Mouse (Mus musculus): ENCODE results near the gene Khdrbs1.
"Not testable (repeated sequence)": the region's sequence is repeated elsewhere in the genome, so short reads cannot be mapped to it uniquely, and the experiment has no call there.

The Khdrbs1 gene

DNA sequence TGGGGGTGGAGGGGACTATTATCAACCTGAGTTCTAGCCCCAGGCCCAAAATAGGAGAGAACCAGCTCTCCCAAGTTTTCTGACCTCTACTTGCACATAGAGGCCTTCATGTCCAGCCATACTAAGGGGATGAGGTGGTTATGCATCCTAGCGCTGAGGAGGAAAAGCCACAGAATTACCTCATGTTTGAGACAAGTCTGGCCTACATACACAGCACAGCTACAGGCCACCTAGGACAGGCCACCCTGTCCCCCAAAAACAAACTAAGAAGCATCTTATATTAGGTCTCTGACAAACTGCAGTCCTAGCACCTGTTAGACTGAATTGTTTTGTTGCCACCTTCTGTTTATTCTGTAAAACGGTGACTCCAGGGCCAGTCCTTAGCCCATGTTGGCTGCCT lies 1.4 kb upstream of the Khdrbs1 start:
- no peak for DNase-seq (ENCODE audit: low read depth)

DNA sequence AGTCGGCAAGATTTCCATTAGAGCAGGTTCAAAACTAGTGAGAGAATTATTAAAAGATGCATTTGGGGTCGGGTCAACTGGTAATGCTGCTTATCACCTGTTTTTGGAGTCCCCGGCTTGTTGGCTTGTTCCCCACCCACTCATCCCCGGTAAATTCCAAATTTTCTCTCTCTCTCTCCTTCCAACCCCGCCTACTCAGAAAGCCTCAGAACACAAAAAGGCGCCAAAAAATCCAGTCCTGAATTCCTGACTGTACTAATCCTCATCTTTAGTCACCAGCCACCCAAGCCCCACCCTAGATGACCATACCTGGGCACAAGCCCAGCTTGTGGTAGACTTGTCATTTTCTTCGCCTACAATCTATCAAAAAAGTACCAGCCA lies 897 bp upstream of the Khdrbs1 start:
- DNase-seq (ENCODE audit: low read depth) = no peak

- DNase-seq (ENCODE audit: low read depth) = no peak
Observed at GRCm38 (mm10) chr4:129741974-129742231, 200 bp downstream of the Khdrbs1 start.

- peak; percentile 59 for DNase-seq (ENCODE audit: low read depth)
Observed at GRCm38 (mm10) chr4:129741251-129741973, 691 bp downstream of the Khdrbs1 start.

GRCm38 (mm10) chr4:129739111-129739645 lies 2.9 kb downstream of the Khdrbs1 start:
- no peak for DNase-seq (ENCODE audit: low read depth)

DNA sequence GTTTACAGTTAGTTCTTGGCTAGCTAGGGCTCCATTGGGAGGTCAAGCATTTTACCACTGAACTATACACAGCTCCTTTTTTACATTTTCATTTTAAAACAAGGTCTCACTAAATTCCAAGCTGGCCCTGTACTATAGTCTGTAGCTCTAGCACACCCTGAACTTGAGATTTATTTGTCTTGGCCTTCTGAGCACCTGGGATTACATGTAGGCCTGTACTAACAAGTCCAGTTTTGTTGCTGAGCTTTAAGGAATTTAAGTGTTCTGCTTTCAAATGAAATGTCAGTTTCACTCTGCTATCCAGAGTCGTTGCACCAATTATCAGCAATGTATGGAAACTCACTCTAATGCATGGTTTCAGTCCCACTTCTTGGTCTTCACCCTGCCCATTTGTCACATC lies 5.9 kb downstream of the Khdrbs1 start:
- DNase-seq (ENCODE audit: low read depth) = no peak

- not testable (repeated sequence) for DNase-seq (ENCODE audit: low read depth)
Observed at GRCm38 (mm10) chr4:129735485-129735884, 6.6 kb downstream of the Khdrbs1 start.

DNA sequence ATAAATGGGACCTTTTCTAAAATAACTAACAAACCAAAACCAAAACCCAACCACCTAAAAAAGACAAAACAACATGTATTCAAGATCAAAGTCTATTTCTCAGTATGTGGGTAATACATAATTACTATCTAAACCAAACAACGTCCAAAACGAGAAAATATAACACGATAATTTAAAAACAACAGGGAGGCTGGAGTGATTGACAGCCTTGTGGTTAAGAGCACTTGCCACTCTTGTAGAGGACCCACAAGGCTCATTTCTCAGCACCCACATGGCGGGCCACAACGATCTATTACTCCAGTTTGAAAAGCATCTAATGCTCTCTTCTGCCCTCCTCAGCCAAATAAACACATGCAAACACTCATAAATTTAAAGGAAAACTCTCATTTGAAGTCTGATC lies 10.7 kb downstream of the Khdrbs1 start:
- peak; percentile 33 for DNase-seq (ENCODE audit: low read depth)

GRCm38 (mm10) chr4:129716310-129716709 lies 25.8 kb downstream of the Khdrbs1 start:
- DNase-seq (ENCODE audit: low read depth) = no peak

GRCm38 (mm10) chr4:129709486-129710129 lies 32.5 kb downstream of the Khdrbs1 start:
- DNase-seq (ENCODE audit: low read depth) = no peak

DNA sequence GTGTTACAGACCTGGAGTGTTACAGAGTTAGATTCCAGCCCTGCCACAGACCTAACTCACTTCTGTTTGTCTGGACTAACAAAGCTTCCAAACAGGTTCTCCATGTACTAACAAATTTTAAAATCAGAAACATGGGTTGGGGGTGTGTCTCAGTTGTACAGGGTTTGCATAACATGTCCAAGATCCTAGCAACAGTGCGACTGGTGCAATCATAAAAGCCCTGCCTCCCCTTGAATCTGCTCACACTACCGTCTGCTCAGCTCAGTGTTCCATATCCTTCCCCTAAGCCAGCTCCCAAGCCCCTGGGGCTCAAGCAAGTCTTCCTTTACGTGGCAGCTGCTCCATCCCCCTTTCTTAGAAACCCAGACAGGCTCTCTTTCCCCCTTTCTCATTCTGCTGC lies 35.4 kb downstream of the Khdrbs1 start:
- no peak for DNase-seq (ENCODE audit: low read depth)

DNA sequence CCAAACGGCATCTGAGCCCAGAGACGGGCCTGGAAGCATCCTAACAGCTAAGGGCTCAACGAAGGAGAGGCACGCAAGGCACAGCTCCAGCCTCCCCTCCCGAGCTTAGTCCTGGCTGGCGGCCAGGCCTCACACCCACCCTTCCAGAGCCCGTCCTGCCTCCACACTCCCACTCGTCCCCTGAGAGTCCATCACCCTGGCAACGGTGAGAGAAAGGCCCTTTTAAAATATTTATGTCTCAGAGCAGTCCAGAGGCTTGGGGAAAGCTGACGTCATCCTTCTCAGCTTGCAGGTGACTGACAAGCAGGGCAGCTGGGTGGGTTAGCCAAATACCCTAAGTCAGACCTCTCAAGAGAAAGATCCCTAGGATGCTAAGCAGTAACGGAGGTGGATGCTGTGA lies 39.6 kb downstream of the Khdrbs1 start:
- DNase-seq (ENCODE audit: low read depth) = no peak

DNA sequence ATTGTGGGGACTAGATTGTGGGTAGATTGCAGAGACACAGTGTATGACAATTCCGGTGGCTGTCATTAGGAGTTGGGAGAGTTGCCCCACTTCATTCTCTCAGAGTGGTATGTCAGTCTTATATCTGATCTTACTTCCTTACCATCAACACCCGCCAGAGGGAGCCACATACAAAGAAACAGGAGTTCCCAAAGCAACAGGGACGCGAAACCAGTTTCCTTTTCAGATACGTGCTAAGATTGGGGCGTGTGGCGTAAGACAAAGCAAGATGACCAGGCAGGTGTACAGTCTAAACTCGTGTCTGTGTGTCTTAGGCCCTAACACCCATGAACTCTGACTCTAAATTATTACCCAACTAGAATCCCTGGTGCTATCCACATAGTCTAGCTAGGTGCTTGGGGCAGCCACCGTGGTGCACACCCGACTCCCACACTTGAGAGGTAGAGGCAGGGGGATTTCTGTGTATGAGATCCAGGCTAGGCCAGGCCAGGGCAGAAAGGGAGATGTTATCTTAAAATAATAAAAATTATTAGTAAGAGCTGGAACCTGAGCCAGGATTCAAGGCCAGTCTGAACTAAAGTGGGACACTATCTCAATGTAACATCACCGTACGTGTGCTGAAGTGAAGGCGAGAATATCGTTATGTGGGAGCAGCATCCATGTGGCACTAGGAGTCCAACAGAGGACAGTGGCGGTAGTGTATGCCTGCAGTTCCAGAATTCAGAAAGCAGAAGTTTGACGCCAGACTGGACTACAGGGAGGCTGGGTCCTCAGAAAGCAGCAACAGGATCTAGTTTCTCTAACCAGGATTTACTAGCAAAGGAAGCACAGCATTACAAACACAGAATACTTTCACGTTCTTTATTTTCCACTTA lies 40.4 kb downstream of the Khdrbs1 start:
- DNase-seq (ENCODE audit: low read depth) = peak; percentile 93

- DNase-seq (ENCODE audit: low read depth) = not testable (repeated sequence)
Observed at GRCm38 (mm10) chr4:129700661-129701060, 41.4 kb downstream of the Khdrbs1 start.

DNA sequence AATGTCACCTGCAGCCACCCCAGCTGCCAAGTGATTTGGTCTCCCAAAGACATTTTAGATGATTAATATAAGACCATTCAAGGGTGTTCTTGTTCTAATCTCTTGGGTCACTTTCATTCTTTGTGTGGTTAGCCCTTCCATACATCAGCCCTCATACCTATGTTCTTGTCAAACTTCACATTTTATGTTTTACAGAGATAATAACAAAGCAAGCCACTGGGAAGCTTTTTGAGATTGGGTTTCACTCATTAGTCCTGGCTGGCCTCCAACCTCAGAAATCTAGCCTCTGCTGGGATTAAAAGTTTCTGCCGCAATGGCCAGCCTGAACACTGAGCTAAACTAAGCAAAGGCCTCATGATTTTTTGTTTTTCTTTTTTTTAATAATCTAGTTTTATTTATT lies 41.9 kb downstream of the Khdrbs1 start:
- no peak for DNase-seq (ENCODE audit: low read depth)

DNA sequence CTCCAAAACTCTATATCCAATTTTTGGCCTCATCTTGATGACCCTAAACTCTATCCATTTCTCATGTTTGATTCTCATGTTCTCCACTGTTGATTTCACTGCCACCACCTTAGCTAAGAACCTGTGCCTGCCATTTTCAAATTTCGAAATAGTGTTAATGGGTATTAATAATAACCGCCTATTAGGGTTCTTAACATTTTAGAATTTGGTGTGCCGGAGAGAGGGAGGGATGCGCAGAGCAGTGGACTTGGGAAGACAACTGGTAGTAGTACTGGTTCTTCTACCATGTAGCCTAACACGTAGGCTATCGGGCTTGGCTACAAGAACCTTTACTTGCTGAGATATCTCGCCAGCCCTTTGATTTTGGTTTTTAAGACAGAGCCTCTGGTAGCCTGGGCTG lies 44.9 kb downstream of the Khdrbs1 start:
- no peak for DNase-seq (ENCODE audit: low read depth)

- DNase-seq (ENCODE audit: low read depth) = peak; percentile 87
Observed at GRCm38 (mm10) chr4:129696158-129696985, 45.7 kb downstream of the Khdrbs1 start, which contains the start of gene Tmem39b. Tmem39b (minus strand) TSS chr4:129696838.

DNA sequence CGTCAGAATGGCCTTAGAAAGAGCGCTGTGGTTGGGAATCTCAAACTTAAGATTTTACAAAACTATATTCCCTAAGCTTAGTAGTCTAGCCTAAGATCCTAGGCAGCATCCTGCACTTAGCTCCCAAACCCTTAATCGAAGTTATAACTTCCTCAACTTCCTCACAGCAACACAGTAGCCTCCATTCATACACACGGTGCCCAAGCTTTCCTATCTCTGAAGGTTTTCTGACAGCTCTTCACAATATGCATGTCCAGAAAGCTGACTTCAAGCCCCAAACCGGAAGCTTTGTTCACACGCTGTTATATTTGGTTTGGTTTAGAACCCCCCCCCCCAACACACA lies 46.3 kb downstream of the Khdrbs1 start:
- DNase-seq (ENCODE audit: low read depth) = no peak

GRCm38 (mm10) chr4:129684531-129684930 lies 57.6 kb downstream of the Khdrbs1 start:
- DNase-seq (ENCODE audit: low read depth) = no peak

- DNase-seq (ENCODE audit: low read depth) = no peak
Observed at GRCm38 (mm10) chr4:129683901-129684493, 58.1 kb downstream of the Khdrbs1 start.

DNA sequence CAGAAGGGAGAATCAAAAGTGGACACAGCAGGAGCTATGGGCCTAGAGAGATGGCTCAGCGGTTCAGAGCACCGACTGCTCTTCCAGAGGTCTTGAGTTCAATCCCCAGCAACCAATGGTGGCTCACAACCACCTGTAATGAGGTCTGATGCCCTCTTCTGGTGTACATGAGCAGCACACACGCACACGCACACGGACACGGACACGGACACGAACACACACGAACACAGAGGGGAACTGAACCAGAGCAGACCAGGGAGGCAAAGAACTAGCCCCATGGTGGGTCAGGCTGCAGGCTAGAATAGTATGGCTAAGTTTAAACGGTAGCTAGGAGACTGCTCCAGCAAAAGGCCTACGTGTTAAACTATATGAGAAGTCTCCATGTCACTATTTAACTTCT lies 60.3 kb downstream of the Khdrbs1 start:
- DNase-seq (ENCODE audit: low read depth) = no peak

Data from naive thymus-derived CD4-positive, alpha-beta T cell, adult 2 months (primary cell).